32 mouse cellular contexts compared by ENCODE assay signal in the genomic region with DNA sequence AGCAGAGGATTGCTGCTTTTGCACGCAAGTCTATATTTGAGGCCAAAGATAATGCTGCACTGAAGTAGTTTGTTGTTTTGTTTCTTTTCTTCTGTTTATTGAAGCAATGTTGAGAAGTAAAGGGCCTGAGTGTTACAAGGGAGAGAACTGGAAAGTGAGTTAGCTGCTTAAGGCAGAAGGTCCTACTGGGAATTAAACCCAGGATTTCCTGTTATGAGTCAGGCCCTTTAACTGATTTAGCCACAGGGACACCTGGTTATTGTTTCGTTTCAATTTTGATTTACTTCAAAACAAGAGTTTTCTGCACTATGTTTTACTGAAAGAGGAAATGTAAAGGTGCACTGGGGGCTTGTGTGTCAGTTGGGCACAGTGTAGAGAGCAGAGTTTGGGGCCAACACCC.
"Had no signal": no experiment of that assay in that cellular context is flagged by ENCODE, and none has a peak within 500 bp of the region (broad histone marks: within the 10 kb centered on the region; RNA-seq: fewer than 3 reads in every experiment).

No protein-coding gene starts in this region.

- H3K4me3 ChIP-seq: limb, embryonic 10.5 days; limb, embryonic 12.5 days; limb, embryonic 13.5 days; limb, embryonic 15.5 days; liver, embryonic 12.5 days; liver, embryonic 13.5 days; liver, embryonic 15.5 days; lung, embryonic 15.5 days; megakaryocyte, embryonic 14.5 days; midbrain, embryonic 10.5 days; midbrain, embryonic 12.5 days; midbrain, embryonic 13.5 days; midbrain, embryonic 15.5 days; myocyte; neural tube, embryonic 12.5 days had no signal

- H3K27ac ChIP-seq: limb, embryonic 10.5 days; limb, embryonic 12.5 days; limb, embryonic 13.5 days; limb, embryonic 15.5 days; liver, embryonic 12.5 days; liver, embryonic 13.5 days; liver, embryonic 14.5 days; liver, embryonic 15.5 days; lung, embryonic 15.5 days; macrophage; midbrain, embryonic 10.5 days; midbrain, embryonic 12.5 days; midbrain, embryonic 13.5 days; midbrain, embryonic 15.5 days; neural tube, embryonic 12.5 days had no signal

- ATAC-seq: liver, embryonic 12.5 days; liver, postnatal 0 days; lung, postnatal 0 days; midbrain, embryonic 13.5 days; midbrain, embryonic 15.5 days; midbrain, embryonic 16.5 days had no signal

- H3K4me1 ChIP-seq: limb, embryonic 10.5 days; limb, embryonic 12.5 days; limb, embryonic 13.5 days; limb, embryonic 15.5 days; liver, embryonic 12.5 days; liver, embryonic 13.5 days; liver, embryonic 15.5 days; lung, embryonic 15.5 days; megakaryocyte, embryonic 14.5 days; midbrain, embryonic 10.5 days; midbrain, embryonic 12.5 days; midbrain, embryonic 13.5 days; midbrain, embryonic 15.5 days; neural tube, embryonic 12.5 days had no signal

- H3K27me3 ChIP-seq: limb, embryonic 12.5 days; limb, embryonic 13.5 days; limb, embryonic 15.5 days; liver, embryonic 12.5 days; liver, embryonic 13.5 days; liver, embryonic 15.5 days; lung, embryonic 15.5 days; megakaryocyte, embryonic 14.5 days; midbrain, embryonic 12.5 days; midbrain, embryonic 13.5 days; midbrain, embryonic 15.5 days; neural tube, embryonic 12.5 days had no signal

- H3K9me3 ChIP-seq: limb, embryonic 10.5 days; limb, embryonic 12.5 days; limb, embryonic 13.5 days; limb, embryonic 15.5 days; lung, embryonic 15.5 days; midbrain, embryonic 10.5 days; midbrain, embryonic 12.5 days; midbrain, embryonic 13.5 days; midbrain, embryonic 15.5 days; neural tube, embryonic 12.5 days had no signal

- DNase-seq: left cerebral cortex, postnatal 4 days; liver; liver, embryonic 13.5 days; liver, postnatal 0 days; lung, adult 18-20 months; lung, adult 2 months; lung, embryonic 14.5 days; lung, postnatal 10 days; lung, postnatal 14 days; lung, postnatal 36 days; lung, postnatal 4 days; midbrain, embryonic 14.5 days had no signal

- H3K4me2 ChIP-seq: limb, embryonic 12.5 days; limb, embryonic 13.5 days; limb, embryonic 15.5 days; liver, embryonic 11.5 days; liver, embryonic 12.5 days; liver, embryonic 13.5 days; liver, embryonic 15.5 days; lung, embryonic 14.5 days; lung, embryonic 15.5 days; midbrain, embryonic 11.5 days; midbrain, embryonic 12.5 days; midbrain, embryonic 13.5 days; midbrain, embryonic 15.5 days; neural tube, embryonic 12.5 days had no signal

- H3K9ac ChIP-seq: limb, embryonic 12.5 days; limb, embryonic 13.5 days; limb, embryonic 15.5 days; liver, embryonic 12.5 days; liver, embryonic 13.5 days; liver, embryonic 14.5 days; liver, embryonic 15.5 days; liver, postnatal 0 days; lung, embryonic 14.5 days; lung, embryonic 15.5 days; midbrain, embryonic 12.5 days; midbrain, embryonic 13.5 days; midbrain, embryonic 15.5 days; neural tube, embryonic 12.5 days had no signal

- H3K36me3 ChIP-seq: limb, embryonic 10.5 days; limb, embryonic 12.5 days; limb, embryonic 13.5 days; limb, embryonic 15.5 days; liver, embryonic 12.5 days; liver, embryonic 13.5 days; liver, embryonic 15.5 days; lung, embryonic 15.5 days; midbrain, embryonic 10.5 days; midbrain, embryonic 12.5 days; midbrain, embryonic 13.5 days; midbrain, embryonic 15.5 days; neural tube, embryonic 12.5 days had no signal
